Mouse (Mus musculus): Measurements from ENCODE around the gene Rps12-ps3.

Rps12-ps3 gene

DNA sequence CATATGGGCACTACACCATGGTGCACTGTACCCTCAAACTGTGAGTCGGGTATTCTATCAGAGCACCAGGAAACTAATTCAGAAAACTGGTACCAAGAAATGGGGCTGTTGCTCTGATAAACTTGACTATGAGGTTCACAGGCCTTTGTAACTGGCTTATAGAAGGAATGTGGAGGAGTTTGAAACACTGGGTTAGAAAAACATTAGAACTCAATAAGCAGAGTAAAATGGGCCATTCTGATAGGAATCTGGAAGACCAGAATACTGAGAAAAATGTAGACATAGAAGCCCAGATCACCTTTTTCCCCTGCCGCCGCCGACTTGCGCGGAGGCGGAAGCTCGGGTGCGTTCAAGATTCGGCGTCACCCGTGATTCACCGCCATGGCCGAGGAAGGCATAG lies at the start of gene Rps12-ps3:
Gene Rps12-ps3, plus strand, starts transcription at position 301 of the 400 bp plus-strand sequence.
- DNase-seq (ENCODE audit: low spot score in 2 of 2) = no peak

DNA sequence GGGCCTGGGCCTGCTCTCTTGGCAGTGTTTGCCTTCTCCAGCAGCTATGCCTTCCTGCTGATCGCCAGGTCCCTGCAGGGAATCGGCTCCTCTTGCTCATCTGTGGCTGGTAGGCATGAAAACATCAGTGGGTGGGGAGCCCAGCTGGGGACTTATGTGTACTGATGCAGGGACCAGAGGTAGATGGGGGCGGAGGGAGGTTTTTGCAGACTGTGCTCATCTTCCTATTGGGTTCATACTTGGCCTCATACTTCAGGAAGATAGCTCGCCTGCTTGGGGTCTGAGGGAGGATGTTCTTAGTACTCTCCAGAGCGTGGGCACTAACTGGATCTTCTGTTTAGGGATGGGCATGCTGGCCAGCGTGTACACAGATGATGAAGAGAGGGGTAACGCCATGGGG lies 48.9 kb upstream of the Rps12-ps3 start:
- DNase-seq (ENCODE audit: low spot score in 2 of 2) = peak in 1 of 2 experiments; percentile 17

DNA sequence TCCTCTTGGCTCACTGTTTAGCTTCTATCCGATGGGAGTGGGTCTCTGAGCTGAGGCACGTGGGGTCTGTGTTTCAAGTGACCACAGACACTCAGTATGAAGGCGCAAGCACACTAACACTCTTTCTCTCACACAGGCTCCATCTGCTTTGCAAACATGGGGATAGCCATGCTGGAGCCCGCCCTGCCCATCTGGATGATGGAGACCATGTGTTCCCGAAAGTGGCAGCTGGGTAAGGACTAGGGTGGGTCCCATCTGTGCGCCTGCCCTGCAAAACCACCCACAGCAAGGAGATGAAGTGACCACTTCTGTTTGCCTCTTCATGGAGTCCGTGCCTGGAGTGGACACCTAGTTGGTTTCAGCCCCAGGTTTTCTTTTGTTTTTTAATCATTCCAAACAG lies 45.7 kb upstream of the Rps12-ps3 start:
- DNase-seq (ENCODE audit: low spot score in 2 of 2) = no peak

DNA sequence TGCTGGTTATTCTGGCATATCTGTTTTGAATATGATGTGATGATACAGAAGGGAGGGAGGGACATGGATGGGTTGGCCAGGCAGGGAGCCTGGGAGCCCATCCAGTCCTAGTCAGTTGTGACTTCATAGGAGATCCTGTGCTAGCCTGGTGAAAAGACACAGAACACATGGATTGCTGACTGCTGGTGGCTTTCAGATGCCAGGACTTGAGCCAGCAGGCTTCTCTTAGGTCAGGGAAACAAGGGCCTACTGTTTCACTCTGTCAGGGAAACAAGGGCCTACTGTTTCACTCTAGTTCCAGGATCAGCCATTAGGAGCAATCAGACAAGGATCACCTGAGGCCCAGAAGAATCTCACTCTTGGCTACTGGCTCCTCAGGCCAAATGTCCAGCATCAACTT lies 41.2 kb upstream of the Rps12-ps3 start:
- DNase-seq (ENCODE audit: low spot score in 2 of 2) = no peak

DNA sequence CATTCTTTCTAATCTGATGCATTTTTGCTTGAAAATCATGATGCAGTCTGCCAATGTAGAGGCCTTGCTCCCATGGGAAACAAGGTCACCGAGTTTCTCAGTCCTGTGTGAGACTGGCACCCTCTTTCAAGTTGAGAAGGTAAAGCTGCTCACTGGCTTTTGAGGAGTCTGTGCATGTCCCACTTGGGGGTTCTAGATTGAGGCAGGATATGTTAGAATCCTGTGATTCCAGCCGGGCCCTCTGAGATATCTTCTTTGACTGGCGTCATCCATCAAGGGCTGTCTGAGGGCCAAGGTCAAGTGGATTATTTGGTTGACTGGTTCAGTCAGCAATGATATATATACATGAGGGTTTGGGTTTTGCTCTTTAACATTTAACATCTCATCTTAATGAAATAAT lies 40.1 kb upstream of the Rps12-ps3 start:
- DNase-seq (ENCODE audit: low spot score in 2 of 2) = no peak

DNA sequence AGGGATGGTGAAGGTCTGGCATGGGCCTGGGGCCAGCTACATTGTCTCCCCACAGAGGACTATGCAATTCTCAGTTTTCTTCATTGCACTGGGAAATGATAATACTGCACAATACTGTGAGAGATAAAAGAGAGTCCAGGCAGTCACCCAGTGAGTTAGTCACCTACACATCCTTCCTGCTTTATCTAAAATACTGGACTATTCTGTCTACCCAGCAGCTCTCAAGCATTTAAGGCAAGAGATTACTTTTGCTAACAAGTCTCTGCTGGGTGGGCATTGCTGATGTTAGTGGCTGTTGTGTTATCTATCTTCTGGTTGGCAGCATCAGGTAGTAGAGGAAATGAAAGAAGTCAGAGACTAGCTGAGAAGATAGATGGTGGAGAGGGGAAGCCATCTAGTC lies 33.0 kb upstream of the Rps12-ps3 start:
- no peak for DNase-seq (ENCODE audit: low spot score in 2 of 2)

DNA sequence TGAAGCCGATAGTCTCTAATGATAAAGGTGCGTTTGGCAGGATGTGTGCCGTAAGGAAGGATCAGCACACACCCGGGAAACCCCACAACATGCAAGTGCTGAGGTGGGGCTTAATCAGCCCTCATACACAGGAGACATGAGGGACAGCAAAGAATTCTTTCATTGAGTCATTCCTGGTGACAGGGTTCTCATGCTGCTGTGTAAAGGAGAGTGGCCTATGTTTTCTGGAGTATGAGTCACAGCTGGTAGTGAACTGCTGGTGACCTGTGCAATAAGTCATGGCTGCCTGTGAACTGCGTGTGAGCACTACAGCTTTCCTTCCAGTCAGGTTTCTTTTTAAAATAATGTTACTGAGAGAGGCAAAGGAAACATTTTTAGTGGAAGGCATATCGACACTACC lies 32.3 kb upstream of the Rps12-ps3 start:
- no peak for DNase-seq (ENCODE audit: low spot score in 2 of 2)

DNA sequence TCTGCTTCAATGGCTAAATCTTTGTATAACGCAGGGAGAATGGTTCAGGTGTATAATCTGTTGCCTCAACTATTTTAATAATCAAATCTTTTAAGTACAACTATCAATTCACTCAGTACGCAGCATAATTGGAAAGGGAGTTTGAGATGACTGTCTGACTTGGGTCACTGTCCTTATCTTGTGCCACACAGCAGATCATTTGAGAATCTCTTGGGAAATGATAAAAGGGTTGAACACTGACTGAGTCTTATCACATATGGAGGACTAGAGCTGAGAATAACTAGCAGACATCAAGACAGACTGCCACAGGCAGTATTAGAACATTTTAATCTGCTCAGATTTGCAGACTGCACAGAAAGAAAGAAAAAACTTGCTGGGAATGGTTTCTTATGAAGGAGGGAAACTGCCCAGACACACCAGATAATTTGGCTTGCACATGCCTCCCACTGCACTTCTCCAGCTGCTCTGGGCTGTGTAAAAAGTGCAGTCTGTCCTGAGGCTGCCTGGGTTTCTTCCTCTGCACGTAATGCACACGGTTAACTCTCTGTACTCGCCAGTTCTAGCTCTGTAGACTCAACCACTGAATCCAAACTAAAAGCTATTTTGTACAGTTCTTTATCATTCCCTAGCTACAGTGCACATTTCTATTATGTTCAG lies 29.8 kb upstream of the Rps12-ps3 start:
- peak; percentile 23 to 37 for DNase-seq (ENCODE audit: low spot score in 2 of 2)

DNA sequence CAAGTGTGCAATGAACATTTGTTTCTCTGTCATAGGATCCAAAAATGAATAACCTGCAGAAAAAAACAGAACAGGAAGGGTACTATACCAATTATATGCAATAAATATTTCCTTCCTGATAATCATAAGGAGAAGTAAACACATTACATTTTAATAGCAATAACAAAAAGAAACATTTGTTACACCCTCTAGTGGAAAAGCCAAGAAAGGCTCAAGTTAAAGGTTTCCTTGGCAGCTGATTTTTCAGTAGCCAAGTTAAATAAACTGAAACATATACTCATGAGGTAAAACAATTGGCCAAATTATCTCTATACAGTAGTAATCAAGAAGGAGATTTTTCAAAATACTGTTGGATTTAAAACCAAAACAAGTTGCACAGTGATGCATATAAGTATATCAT lies 6.8 kb upstream of the Rps12-ps3 start:
- no peak for DNase-seq (ENCODE audit: low spot score in 2 of 2)

DNA sequence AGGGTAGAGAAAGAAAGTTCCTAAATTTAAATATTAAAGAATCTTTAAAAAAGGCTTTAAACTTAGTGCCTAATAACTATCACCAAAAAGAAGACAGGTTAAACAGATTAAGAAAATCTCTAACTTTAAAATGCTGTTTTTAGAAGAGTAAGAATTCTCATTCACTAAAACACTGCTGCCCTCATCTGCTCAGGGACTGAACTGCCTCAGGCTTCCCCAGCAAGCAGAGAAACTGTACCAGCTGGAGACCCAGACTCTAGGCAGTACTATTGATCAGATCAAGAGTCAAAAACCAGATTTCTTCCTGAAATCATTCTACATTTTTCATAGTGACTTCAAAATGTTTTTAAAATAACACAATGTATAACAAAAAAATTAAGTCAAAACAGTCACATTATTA lies 5.5 kb upstream of the Rps12-ps3 start:
- peak in 1 of 2 experiments; percentile 37 for DNase-seq (ENCODE audit: low spot score in 2 of 2)

DNA sequence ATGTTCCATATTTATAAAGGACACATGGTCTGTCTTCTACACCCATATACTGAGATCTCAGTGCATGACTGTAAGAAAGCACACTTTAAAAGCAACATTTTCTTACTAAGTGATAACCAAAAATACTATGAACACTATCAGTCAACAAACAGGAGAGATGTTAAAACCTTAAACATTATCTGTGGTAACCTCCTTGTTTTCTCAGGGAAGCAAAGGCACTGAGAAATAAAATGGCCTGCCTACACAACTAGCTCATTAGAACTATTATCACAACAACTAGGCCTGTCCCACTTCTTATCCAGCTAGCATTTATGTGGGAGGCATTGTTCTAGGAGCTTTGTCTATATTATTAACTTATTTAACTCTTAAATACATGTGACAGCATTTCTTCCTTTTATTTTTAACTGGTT lies 8.7 kb downstream of the Rps12-ps3 start:
- no peak for DNase-seq (ENCODE audit: low spot score in 2 of 2)

DNA sequence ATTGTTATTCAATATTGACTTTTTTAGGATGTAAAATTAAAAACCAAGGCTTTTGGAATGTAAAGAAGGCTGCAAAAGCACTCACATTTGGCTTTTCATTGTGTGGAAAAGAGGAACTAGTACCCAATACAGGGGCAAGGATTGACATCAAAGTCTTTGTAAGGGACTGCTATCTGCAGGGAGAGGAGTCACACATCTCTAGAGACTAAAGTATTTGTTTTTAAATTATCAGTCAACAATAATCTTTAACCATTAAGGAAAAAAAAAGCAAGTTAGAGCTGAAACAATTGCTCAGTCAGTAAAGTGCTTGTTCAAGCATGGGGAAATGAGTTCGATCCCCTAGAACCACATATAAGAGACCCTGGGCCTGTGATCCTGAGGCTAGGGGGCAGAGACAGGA lies 14.6 kb downstream of the Rps12-ps3 start:
- DNase-seq (ENCODE audit: low spot score in 2 of 2) = no peak

DNA sequence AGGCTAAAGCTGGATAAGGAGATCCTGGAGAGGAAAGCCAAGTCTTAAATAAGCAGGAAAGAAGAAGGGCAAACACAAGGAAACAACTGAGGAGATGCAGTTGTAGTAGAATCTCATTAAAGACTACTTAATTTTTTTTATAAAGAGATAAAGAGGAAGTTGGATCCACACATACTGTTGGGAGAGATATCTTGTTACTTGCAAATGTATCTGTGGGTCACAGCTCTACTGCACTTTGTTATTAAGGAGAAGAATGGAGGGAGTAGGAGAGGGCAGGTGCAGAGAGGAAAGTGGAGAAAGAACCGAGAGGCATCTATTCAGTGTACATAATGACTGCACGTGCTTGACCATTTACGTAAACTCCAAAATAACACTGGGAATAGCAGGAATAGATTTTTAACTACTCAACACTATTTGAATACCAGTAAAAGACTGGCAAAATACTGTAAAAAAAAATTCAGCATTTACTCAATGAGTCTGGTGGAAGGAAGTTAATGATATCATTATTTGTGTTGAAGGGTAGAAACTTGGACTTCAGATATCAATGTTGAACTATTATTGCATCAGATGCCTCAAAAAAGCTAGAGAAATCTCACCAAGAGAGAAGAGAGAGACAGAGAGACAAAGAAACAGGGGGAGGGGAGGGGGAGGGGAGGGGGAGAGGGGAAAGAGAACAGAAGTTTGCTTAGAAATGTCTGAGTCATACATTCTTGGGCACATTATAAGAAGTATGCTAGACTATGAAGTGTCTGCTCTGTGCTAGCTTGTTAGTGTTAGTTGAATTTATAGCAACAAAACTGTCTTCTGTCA lies 16.0 kb downstream of the Rps12-ps3 start:
- no peak for DNase-seq (ENCODE audit: low spot score in 2 of 2)

DNA sequence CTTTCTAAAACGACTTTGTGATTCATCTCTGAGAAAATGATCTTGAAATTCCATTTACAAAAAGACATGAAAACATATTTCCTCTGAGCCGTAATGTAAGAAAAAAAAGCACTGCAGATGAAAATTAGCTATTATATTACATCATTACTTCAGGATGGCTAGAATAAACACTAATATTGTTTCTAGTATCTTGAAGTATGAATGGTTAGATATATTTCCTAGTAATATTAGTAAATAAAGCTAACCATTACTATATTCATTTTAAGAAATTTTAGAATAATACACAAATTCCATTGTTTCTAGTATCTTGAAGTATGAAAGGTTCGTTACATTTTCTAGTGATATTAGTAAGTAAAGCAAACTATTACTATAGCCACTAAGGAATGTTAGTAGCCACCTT lies 17.8 kb downstream of the Rps12-ps3 start:
- DNase-seq (ENCODE audit: low spot score in 2 of 2) = no peak

DNA sequence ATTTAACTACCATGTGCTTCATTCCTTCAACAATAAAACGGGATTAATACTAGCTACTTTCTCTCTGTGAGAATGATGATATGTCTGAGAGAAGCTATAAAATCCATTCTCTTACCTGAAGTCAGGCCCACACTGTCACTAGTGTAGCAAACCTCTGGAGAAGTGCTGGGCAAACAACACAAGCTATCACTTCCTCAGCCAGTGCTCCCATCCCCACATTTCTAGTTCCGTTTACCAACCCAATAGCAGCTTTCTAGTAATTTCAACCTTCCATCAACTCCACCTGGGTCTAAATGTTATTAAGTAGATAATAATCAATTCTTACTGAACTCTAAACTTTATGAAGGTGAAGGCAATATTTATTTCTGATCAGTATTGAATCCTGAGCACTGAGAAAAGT lies 20.9 kb downstream of the Rps12-ps3 start:
- no peak for DNase-seq (ENCODE audit: low spot score in 2 of 2)

DNA sequence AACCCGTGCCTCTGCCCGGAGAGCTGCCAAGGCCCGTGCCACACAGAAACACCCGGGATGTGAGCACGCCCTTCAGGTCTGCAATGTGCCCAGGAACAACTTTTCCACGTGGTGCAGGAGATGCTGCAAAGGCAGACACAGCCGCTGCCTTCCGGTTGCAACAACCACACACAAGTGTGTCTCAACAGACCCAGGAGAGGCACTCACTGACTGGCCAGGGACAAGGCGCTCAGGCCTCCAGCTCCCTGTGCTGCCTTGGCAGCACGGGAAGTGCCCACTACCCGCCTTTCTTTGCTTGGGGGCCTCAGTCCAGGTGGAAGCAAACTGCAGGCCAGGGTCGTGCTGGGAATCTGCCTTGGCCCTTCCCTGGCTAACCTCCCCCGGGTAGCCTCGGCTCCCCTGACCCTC lies 22.2 kb downstream of the Rps12-ps3 start:
- peak in 1 of 2 experiments; percentile 15 for DNase-seq (ENCODE audit: low spot score in 2 of 2)

DNA sequence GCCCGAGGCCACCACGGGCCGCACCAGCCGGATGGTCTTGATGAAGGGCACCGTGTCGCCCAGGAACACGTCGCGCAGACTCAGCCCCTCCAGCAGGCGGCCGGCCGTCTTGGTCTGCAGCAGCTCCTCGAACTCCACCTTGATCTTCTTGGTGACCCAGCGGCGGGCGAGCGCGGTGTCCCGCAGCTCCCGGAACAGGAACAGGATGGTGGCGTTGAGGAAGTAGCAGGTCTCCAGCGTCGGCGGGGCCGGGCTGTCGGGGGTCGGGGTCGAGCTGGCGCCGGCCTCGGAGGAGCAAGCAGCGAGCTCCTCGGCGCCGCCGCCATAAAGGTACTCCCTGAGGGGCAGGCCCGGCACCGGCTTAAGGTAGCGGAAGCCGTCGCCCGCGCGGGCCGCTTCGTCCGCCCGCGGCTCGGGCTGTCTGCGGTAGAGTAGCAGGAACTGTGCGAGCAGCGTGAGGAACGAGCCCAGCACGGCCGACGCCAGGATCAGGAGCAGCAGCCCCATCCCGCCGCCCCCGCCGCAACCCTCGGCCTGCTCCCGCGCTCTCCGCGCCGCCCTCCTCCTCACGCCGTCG lies 23.1 kb downstream of the Rps12-ps3 start:
- no peak for DNase-seq (ENCODE audit: low spot score in 2 of 2)

DNA sequence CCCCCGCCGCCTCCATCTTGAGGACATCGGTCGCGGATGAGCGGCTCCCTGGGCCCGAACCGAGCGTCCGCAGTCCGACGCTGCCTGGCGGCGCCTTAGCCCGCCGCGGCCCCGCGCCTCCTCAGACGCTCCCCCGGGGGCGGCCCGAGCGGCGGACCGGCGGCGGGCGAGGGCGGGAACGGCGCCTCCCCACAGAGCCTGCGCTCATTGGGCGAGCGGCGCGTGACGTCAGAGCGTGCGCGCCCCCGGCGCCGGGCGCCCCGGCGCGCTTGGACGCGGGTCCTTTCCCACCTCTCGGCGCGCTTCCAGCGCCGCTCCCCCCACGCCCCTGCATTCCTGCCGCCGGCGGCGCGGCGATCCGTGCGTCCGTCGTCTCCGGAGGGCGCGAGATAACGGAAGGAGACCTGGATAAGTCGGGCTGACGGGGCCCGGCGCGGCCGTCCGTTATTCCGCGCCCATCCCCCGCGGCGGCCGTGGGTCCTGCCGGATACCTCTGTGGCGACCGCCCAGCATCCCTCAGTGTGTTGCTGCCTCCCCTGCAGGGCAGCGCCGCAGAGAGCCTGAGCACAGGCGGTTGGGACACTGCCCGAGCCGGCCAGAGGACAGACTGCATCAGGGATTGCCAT lies 23.7 kb downstream of the Rps12-ps3 start, which contains the start of gene Pdzd8:
Gene Pdzd8, minus strand, starts transcription at position 123 of the 626 bp plus-strand sequence.
- DNase-seq (ENCODE audit: low spot score in 2 of 2) = peak; percentile 86 to 91

DNA sequence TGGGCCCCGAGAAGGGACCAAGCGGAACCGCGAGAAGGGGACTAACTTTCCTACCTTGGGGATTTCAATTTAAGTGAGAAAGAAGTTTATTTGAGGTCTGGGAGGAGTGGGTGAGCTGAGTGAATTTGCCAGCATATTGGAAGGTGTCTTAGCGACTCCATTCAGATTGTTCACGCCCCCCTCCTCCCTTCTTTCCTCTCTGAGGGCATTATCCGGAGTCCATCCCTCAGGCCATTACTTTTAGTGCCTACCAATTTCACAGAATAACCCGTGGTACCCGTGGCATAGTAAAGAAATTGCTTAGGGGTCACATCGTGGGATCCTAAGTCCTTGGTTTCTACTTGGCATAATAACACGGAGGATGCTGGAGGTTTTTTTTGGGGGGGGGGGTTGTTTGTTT lies 24.2 kb downstream of the Rps12-ps3 start:
- no peak for DNase-seq (ENCODE audit: low spot score in 2 of 2)

DNA sequence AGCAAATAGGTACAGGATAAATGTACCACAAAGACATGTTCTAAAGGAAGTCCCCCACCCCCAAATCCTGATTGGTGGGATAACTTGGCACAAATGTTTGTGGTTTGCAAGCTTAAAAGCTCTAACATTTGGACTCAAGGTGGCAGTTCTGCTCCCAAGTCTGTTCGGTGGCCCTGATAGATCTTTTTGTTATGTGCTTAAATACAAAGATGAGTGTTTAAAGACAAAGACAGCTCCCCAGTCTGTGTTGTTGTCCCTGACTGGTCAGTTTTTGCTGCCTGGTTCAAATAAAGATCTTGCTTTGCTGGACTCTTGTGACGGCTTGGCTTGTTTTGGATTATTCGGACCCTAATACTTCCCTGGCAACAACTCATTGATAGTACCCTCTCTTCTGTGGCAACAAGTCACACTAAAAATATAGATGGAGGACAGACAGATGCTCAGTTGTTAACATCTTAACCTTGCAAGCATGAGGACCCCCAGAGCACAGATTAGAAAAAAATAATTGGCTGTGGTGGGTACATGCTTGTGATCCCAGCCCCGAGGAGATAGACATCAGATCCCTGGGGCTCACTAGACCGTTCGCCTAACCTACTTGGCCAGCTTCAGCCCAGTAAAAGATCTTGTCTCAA lies 27.4 kb downstream of the Rps12-ps3 start:
- DNase-seq (ENCODE audit: low spot score in 2 of 2) = no peak

DNA sequence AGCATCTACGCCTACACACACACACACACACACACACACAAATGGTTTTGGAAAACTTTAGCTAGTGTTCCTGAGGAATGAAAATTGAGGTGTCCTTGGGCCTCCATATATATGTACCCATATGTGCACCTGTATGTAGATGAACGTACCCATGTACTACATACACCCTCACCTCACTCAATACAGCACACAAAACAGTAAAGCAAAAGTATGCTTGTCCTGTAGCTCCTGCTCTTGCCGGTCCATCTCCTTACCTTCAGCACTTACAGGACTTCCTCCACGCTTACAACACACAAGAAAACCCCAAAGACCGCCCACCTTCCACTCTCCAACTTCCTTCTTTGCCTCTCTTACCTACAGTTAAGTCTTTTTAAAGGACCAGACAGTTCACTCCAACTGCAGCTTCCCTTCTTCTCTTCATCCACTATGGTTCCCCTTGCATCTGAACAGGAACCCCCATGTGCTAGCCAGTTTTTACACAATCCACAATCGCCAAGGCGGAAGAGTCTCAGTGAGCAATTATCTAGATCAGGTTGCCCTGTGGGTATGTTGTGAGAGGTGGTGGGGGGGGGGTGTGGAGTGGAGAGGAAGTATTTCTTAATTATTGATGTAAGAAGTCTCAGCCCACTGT lies 28.3 kb downstream of the Rps12-ps3 start:
- no peak for DNase-seq (ENCODE audit: low spot score in 2 of 2)
